Mouse (Mus musculus) heart, postnatal 36 days (tissue): ENCODE results near the gene P4ha3. TPM values are rescaled to one million over a fixed set of nuclear protein-coding genes. Genes with fewer than 3 reads are reported as not detected.

Experiments
- total RNA-seq, 2 experiments: library from RNA; stranded (reverse); gene quantifications; 2 replicates each; pipeline ENCODE4 v1.2.3; 2021

Gene P4ha3
- total RNA-seq, 2 experiments from 2014 or later, result 0.27 to 0.58 TPM

Other genes with a start within 250 kb of the P4ha3 start
- gene Pold3, start 164.0 kb upstream of the P4ha3 start, total RNA-seq, result 10 to 100 TPM in 1 of 2 experiments, 1 to 10 TPM in 1; 9.0 to 14.0 TPM
- gene Lipt2, start 126.2 kb upstream of the P4ha3 start, total RNA-seq, result 1 to 10 TPM; 5.5 to 5.7 TPM
- gene Kcne3, start 109.0 kb upstream of the P4ha3 start, total RNA-seq, result under 1 TPM; 0.81 to 1.00 TPM
- gene Pgm2l1, start 58.1 kb upstream of the P4ha3 start, total RNA-seq, result 1 to 10 TPM; 6.4 to 8.6 TPM
- gene C2cd3, start 86.7 kb downstream of the P4ha3 start, total RNA-seq, result 1 to 10 TPM; 7.8 to 9.5 TPM
- gene Ppme1, start 86.8 kb downstream of the P4ha3 start, total RNA-seq, result 10 to 100 TPM; 35.6 to 37.2 TPM
- gene Ucp3, start 187.5 kb downstream of the P4ha3 start, total RNA-seq, result 100 to 1,000 TPM in 1 of 2 experiments, 10 to 100 TPM in 1; 72.3 to 103 TPM
- gene Ucp2, start 207.8 kb downstream of the P4ha3 start, total RNA-seq, result 100 to 1,000 TPM; 331 to 414 TPM
- gene Dnajb13, start 229.4 kb downstream of the P4ha3 start, total RNA-seq, result not detected